Mouse (Mus musculus) intestine, embryonic 15.5 days (tissue): ENCODE measurements around the gene Cntnap2. TPM values are rescaled to one million over a fixed set of nuclear protein-coding genes. Genes with fewer than 3 reads are reported as not detected.

Source experiments
- ATAC-seq: fragments of 200-750 bp; cut with Nextera tagmentation; 2 replicates; pipeline ENCODE4 v1.8.0; 2017; ENCODE audit warnings: moderate TSS enrichment, moderate library complexity
- H3K27ac ChIP-seq: fragments of 300-500 bp; sonication (generic); 2 replicates; pipeline ENCODE4 v1.5.1; 2015; ENCODE audit warnings: mild to moderate bottlenecking, inconsistent platforms
- H3K27me3 ChIP-seq: fragments of 300-500 bp; sonication (generic); replicated peaks from 2 replicates; pipeline ENCODE4 v1.6.1; 2015; ENCODE audit warnings: inconsistent platforms
- H3K36me3 ChIP-seq: fragments of 300-500 bp; sonication (generic); 2 replicates; pipeline ENCODE4 v1.6.1; 2015; ENCODE audit warnings: inconsistent platforms
- H3K4me1 ChIP-seq: fragments of 300-500 bp; sonication (generic); replicated peaks from 2 replicates; pipeline ENCODE4 v1.6.1; 2015; ENCODE audit warnings: inconsistent platforms
- H3K4me2 ChIP-seq: fragments of 300-500 bp; sonication (generic); replicated peaks from 2 replicates; pipeline ENCODE4 v1.6.1; 2015; ENCODE audit warnings: mild to moderate bottlenecking, inconsistent platforms
- H3K4me3 ChIP-seq: fragments of 300-500 bp; sonication (generic); replicated peaks from 2 replicates; pipeline ENCODE4 v1.5.1; 2015; ENCODE audit warnings: inconsistent platforms
- H3K9ac ChIP-seq: fragments of 300-500 bp; sonication (generic); 2 replicates; pipeline ENCODE4 v1.6.1; 2015; ENCODE audit warnings: inconsistent platforms
- H3K9me3 ChIP-seq: fragments of 300-500 bp; sonication (generic); 2 replicates; pipeline ENCODE4 v1.6.1; 2016; ENCODE audit warnings: inconsistent platforms
- WGBS: fragments of 180-500 bp; shearing (Covaris S2); methylation state at CpG from one replicate; pipeline ENCODE4 v1.1.7; 2015; 5-methylcytosine and 5-hydroxymethylcytosine counted together
- polyA plus RNA-seq: library from polyadenylated mRNA; unstranded; fragments of >200 nt; fragmentation: Nextera tagmentation; extraction: Ambion mirVana; gene quantifications from 2 replicates; pipeline ENCODE4 v1.2.1, GENCODE M21; 2015

The Cntnap2 gene
- polyA plus RNA-seq, 1 experiment from 2014 or later, result 1.3 TPM

DNA sequence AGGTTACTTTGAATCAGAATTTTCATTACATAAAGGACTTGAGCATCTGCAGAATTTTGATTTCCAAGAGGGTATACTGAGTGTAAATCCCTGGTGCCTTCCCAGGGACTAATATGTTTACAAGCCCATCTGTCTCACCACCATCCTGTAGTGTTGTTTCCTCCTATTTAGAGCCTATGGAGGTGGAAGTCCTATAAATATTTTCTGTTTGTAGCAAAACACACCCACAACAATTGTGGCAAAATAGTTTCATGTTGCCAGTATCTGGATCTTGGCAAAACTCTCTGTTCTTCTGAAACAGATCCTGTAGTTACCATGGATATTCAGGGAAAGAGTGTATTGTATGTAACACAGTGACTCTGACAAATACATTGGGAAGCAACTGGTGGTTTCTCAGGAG is 641.1 kb downstream of the Cntnap2 start:
- no peak overlapping the region for H3K4me2 ChIP-seq
- H3K4me1 ChIP-seq, result no peaks in the 10 kb centered on the region
- H3K4me3 ChIP-seq, result no peak overlapping the region
- no peaks in the 10 kb centered on the region for H3K9me3 ChIP-seq
- no peak overlapping the region for H3K9ac ChIP-seq
- no peak for ATAC-seq
- no peak overlapping the region for H3K27ac ChIP-seq
- H3K27me3 ChIP-seq, result no peaks in the 10 kb centered on the region
- H3K36me3 ChIP-seq, result no peaks in the 10 kb centered on the region

DNA sequence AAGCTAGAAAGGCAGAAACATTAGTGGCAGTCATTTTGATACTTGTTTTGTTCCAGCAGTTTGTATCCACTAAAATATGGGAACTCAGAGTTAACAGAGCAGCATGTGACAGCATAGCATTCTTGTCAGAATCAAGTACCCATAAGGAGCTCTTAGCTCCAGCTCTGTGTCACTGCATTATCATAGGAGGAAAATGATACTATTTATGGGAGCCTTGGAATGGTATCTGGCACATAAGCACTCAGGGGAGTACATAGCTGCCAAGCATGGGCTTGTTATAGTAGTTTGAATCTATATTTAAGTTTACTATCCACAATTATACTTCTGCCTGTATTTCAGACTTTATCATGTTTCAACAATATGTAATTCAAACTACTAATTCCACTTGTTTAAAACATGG is 732.5 kb downstream of the Cntnap2 start:
- Histone ChIP-seq H3K9ac (no peak overlapping the region), H3K4me3 (no peak overlapping the region), H3K27me3 (no peaks in the 10 kb centered on the region), H3K36me3 (no peaks in the 10 kb centered on the region), H3K4me1 (no peaks in the 10 kb centered on the region), H3K4me2 (no peak overlapping the region), H3K9me3 (no peaks in the 10 kb centered on the region), H3K27ac (no peak overlapping the region)
- ATAC-seq, result no peak

DNA sequence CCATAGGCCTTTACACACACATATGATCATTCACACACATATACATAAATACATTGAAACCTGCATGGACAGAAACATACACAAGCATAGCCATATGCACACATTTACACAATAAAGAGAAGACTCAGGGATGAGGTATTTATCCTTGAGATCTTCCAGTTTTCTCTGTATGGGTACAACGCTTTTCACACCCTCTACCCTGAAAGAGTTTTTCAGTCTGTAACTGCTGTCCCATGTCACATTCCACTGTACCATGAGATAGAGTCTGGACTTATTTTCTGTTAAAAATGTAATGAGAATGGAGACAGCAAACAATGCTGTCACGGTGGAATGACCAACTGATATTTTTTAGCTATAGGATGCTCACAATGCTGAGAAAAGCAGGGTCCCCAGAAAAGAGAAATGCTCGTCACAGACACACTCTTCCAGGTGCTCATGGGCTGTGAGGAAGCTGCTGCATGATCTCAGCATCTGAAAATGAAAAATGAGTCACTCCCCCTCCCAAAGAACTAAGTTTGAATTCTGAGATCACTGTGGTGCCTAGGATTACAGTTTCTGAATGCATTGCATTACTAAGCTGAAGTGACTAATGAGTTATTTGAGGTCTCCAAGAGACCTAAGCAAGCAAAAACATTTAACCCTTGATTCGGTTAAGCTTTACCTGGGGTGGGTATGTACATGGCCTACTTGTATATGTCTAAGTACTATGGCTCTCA is 782.6 kb downstream of the Cntnap2 start:
- H3K27ac ChIP-seq, result no peak overlapping the region
- no peak for ATAC-seq
- 81% methylated on average over 4 of the region's 4 CpGs for WGBS
- H3K27me3 ChIP-seq, result no peaks in the 10 kb centered on the region
- no peak overlapping the region for H3K9ac ChIP-seq
- H3K4me3 ChIP-seq, result no peak overlapping the region
- H3K4me1 ChIP-seq, result no peaks in the 10 kb centered on the region
- H3K36me3 ChIP-seq, result no peaks in the 10 kb centered on the region
- H3K4me2 ChIP-seq, result no peak overlapping the region
- no peaks in the 10 kb centered on the region for H3K9me3 ChIP-seq

DNA sequence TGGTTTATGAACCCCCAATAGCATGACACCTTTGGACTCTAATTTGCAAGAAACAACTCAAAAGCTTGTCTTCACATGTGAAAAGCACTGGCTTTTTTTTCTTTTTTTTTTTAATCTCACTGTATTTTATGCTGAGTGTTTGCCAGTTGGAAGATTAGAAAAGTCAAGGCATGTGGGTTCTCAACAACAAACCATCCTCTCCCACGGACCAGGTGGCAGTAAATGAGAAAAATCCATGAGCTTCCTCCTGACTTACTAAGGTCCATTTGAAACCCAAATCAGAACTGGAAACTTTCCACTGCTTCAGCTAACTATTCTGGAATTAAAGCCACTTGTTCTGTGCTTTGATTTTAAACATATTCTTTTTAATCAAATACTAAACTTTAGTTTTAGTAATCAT is 784.6 kb downstream of the Cntnap2 start:
- WGBS, result 79% methylated on average over 1 of the region's 1 CpGs
- H3K4me1 ChIP-seq, result no peaks in the 10 kb centered on the region
- ATAC-seq, result no peak
- H3K27ac ChIP-seq, result no peak overlapping the region
- H3K4me2 ChIP-seq, result no peak overlapping the region
- H3K9ac ChIP-seq, result no peak overlapping the region
- H3K9me3 ChIP-seq, result no peaks in the 10 kb centered on the region
- no peak overlapping the region for H3K4me3 ChIP-seq
- H3K36me3 ChIP-seq, result no peaks in the 10 kb centered on the region
- no peaks in the 10 kb centered on the region for H3K27me3 ChIP-seq

DNA sequence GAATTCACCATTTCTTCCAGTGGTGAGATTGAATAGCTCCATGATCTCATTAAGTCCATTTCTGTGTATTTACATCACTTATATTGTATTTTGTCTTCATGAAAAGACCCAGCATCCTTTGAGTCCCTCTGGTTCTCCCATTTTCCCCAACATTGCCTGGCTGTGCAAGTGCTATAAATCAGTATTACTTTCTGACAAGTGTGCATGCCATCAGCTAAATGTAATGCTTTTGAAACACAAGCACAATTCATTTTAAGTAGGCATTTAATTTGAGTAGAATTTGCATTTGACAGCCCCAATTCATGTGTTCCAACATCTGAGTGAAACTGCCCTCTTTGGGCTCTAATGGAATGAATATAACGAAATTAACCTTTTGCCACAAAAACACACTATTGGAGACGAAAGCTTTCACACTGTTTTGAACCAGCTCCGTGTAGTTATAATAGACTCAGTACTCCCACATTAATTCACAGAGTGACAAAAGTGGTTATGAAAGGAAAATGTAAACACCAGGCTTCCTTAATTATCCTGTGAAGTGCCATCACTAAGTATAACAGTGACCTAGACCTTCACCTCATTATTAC is 812.3 kb downstream of the Cntnap2 start:
- 56% methylated on average over 3 of the region's 3 CpGs for WGBS
- Histone ChIP-seq H3K4me1 (no peaks in the 10 kb centered on the region), H3K9me3 (no peaks in the 10 kb centered on the region), H3K4me3 (no peak overlapping the region), H3K36me3 (no peaks in the 10 kb centered on the region), H3K27ac (no peak overlapping the region), H3K27me3 (no peaks in the 10 kb centered on the region), H3K4me2 (no peak overlapping the region), H3K9ac (no peak overlapping the region)
- ATAC-seq, result no peak

DNA sequence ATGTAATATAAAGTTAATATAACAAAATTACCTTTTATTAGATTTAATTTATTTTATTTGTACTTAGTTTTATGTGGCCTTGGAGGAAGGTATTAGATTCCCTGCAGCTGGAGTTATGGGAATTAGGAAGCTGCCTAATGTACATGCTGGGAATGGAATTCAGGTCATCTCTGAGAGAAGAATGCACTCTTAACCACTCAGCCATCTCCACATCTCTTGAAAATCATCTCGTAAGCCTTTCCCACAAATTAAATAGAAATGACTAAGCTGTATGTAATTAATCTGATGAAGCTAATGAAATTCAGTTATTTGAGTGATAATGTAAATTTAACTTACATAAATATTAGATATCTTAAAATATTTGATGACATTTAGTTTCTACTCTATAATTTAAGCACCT is 826.3 kb downstream of the Cntnap2 start:
- Histone ChIP-seq H3K4me1 (no peaks in the 10 kb centered on the region), H3K9me3 (no peaks in the 10 kb centered on the region), H3K4me2 (no peak overlapping the region), H3K4me3 (no peak overlapping the region), H3K27ac (no peak overlapping the region), H3K27me3 (no peaks in the 10 kb centered on the region), H3K36me3 (no peaks in the 10 kb centered on the region), H3K9ac (no peak overlapping the region)
- no peak for ATAC-seq
- 63% methylated on average over 1 of the region's 1 CpGs for WGBS

DNA sequence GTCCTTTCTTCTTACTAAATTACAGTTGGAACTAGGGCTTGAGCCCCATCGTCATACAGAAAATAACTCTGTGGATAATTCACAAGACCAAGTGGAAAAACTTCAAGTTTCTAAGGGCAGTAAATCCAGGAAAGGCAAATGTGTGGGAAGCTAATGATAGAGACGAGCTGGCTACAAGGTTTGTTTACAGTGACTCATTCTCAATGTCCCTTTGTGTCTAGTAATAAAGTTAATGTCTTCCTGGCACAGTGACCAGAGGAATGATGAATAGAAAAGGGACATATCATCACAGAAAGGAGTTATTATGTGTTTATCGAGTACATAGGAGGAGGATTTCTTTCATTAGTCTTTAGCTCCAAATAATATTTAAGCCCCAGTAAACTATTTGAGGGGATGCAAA is 828.7 kb downstream of the Cntnap2 start:
- no peaks in the 10 kb centered on the region for H3K27me3 ChIP-seq
- 38% methylated on average over 3 of the region's 3 CpGs for WGBS
- H3K27ac ChIP-seq, result no peak overlapping the region
- H3K4me3 ChIP-seq, result no peak overlapping the region
- no peaks in the 10 kb centered on the region for H3K4me1 ChIP-seq
- H3K9me3 ChIP-seq, result no peaks in the 10 kb centered on the region
- no peak overlapping the region for H3K9ac ChIP-seq
- no peak overlapping the region for H3K4me2 ChIP-seq
- ATAC-seq, result no peak
- no peaks in the 10 kb centered on the region for H3K36me3 ChIP-seq

DNA sequence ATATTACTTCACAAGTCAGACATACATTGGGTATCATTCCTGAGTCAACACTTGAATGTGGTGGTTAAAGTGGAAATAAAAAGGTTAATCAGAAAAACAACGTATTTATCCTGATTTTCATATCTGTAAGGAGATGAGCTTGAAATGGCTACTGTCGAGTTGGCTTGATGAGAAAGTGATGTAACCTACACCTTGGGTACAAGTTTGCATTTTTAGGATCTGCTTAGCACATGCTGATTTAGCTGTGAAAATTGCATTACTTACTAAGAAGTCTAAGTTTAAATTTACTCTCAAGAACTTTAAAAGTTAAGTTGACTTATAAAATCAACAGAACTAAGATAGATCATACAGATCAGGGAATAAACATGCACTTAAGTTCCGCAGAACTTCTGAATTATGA is 879.1 kb downstream of the Cntnap2 start:
- Histone ChIP-seq H3K9me3 (no peaks in the 10 kb centered on the region), H3K9ac (no peak overlapping the region), H3K27ac (no peak overlapping the region), H3K4me3 (no peak overlapping the region), H3K4me1 (no peaks in the 10 kb centered on the region), H3K36me3 (no peaks in the 10 kb centered on the region), H3K4me2 (no peak overlapping the region), H3K27me3 (no peaks in the 10 kb centered on the region)
- no peak for ATAC-seq
- WGBS, result 65% methylated on average over 3 of the region's 3 CpGs

DNA sequence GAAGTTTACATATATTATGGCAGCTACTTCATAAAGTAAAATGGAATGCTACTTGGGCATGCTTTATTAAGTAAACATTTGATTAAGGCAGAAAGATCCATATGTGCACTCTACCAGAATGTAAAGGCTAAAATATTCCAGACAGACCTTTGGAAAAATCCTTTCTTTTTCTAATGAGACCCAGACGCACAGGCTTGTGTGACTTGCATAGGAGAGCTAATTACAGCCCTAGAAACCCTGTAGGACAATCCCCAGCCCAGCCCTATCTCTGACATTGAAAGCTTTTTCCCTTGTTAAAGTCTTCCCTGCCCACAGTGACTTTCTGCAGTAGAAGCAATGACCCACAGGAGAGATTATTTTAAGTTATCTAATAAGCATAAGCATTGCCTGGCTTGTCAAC is 879.6 kb downstream of the Cntnap2 start:
- no peak overlapping the region for H3K4me3 ChIP-seq
- no peaks in the 10 kb centered on the region for H3K9me3 ChIP-seq
- ATAC-seq, result no peak
- H3K4me2 ChIP-seq, result no peak overlapping the region
- no peaks in the 10 kb centered on the region for H3K4me1 ChIP-seq
- H3K9ac ChIP-seq, result no peak overlapping the region
- no peaks in the 10 kb centered on the region for H3K27me3 ChIP-seq
- H3K36me3 ChIP-seq, result no peaks in the 10 kb centered on the region
- WGBS, result 41% methylated on average over 1 of the region's 1 CpGs
- no peak overlapping the region for H3K27ac ChIP-seq

DNA sequence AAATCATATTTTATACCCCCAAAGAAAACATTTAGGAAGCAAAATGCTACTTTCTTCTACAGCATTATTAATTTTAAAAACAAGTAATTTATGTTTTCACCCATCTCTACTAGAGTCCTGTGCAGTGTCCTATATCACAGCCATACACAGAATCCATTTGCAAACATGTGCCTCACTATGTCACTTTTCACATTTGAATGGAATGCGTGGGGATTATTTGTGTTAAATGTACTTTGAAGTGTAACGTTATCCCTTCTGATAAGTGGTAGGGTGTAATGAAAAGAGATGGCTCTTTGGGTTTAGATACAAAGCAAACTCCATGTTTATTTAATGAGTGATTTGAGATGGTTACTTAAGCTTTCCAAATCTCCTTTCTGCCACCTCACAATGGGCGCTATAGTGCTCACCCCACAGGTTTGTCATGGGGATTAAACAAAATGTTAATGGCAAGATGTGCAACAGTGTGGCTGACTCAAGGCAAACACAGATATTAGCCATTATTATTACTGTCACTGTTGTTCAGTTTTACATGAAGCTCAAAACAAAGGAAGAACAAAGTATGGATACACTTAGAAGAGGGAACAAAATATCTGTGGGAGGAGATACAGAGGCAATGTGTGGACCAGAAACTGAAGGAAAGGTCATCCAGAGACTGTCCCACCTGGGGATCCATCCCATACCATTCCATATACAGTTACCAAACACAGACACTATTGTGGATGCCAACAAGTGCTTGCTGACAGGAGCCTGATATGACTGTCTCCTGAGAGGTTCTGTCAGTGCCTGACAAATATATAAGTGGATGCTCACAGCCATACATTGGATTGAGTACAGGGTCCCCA is 886.2 kb downstream of the Cntnap2 start:
- no peak for ATAC-seq

DNA sequence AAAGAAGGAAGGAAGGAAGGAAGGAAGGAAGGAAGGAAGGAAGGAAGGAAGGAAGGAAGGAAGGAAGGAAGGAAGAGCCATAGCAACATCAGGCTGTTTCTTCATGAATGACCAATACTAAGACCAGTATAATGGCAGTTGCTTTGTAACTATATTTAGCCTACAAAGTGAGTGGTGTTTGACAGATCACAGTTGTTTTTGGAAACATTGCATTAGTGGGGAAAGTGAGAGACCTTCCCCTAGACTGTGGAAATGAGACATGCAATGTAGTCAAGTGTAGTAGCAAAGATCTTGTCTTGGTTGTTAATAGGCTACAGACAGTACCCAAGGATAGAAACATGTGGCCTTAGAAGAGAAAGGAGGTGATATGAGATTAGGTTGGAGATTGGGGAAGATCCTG is 895.6 kb downstream of the Cntnap2 start:
- Histone ChIP-seq H3K27ac (no peak overlapping the region), H3K4me1 (no peaks in the 10 kb centered on the region), H3K9ac (no peak overlapping the region), H3K4me3 (no peak overlapping the region), H3K9me3 (no peaks in the 10 kb centered on the region), H3K4me2 (no peak overlapping the region), H3K27me3 (no peaks in the 10 kb centered on the region), H3K36me3 (no peaks in the 10 kb centered on the region)
- ATAC-seq, result no peak

More for the DNA sequence above, 886.2 kb downstream of the Cntnap2 start:
- H3K4me3 ChIP-seq, result no peak overlapping the region
- no peak overlapping the region for H3K27ac ChIP-seq
- no peak overlapping the region for H3K4me2 ChIP-seq
- H3K36me3 ChIP-seq, result no peaks in the 10 kb centered on the region
- H3K9me3 ChIP-seq, result no peaks in the 10 kb centered on the region
- H3K9ac ChIP-seq, result no peak overlapping the region
- no peaks in the 10 kb centered on the region for H3K27me3 ChIP-seq
- no peaks in the 10 kb centered on the region for H3K4me1 ChIP-seq
- WGBS, result 67% methylated on average over 3 of the region's 3 CpGs

DNA sequence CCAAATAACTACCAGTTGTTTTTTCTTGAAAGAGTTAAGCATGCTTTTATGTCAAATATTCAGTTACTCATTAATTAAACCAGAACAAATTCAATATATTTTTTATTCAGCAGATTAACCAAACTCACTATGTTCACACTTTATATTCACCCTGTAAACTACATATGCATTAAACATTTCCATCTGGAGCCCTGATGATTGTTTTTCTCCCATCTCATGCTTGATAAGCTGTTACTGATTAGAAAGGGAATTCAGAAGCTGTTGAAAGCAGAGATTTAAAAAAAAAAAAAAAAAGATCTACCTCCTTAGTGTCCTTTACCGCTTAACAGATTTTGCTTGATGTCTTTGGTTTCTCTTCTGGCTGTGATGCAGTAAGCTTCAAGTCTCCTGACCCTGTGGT is 905.3 kb downstream of the Cntnap2 start:
- no peaks in the 10 kb centered on the region for H3K36me3 ChIP-seq
- no peaks in the 10 kb centered on the region for H3K27me3 ChIP-seq
- no peak overlapping the region for H3K4me3 ChIP-seq
- no peak for ATAC-seq
- no peak overlapping the region for H3K27ac ChIP-seq
- H3K4me2 ChIP-seq, result no peak overlapping the region
- H3K9me3 ChIP-seq, result no peaks in the 10 kb centered on the region
- WGBS, result 88% methylated on average over 1 of the region's 1 CpGs
- H3K4me1 ChIP-seq, result no peaks in the 10 kb centered on the region
- H3K9ac ChIP-seq, result no peak overlapping the region
